8 mouse cellular contexts compared by ENCODE assay signal in the genomic region with DNA sequence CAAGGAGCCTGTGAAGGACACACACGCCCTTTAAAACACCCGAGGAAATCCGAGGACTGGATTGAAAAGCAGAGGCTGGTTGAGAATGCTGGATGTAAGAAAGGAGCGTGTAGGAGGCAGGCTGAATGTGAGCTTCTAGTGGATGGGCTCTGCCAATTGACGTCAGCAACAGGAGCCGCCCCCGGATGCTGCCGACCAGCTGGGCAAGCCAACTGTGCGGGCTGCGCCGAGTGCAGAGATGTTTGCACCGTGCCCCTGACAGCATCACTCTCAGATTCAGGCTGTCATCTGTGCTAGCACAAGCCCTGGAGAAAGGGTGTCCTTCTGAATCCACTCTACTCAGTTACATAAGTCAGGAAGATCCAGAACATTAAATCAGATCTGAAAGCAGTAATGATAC. TPM values are rescaled to one million over a fixed set of nuclear protein-coding genes. Genes with fewer than 3 reads are reported as not detected.
DNase-seq lines count a peak whose midpoint lies in the region; ATAC-seq lines count a peak whose summit lies in the region.
"Had no signal": no experiment of that assay in that cellular context is flagged by ENCODE, and none has a peak within 500 bp of the region (broad histone marks: within the 10 kb centered on the region; RNA-seq: fewer than 3 reads in every experiment).

No protein-coding gene starts in this region.

- WGBS in neural tube, embryonic 15.5 days: 53% methylated on average over 12 of the region's 12 CpGs

- H3K27ac ChIP-seq in neural tube, embryonic 15.5 days (replicated peaks): no peak overlapping the region

- H3K4me1 ChIP-seq in neural tube, embryonic 15.5 days: no peaks in the 10 kb centered on the region

- no peak for ATAC-seq in neural tube, embryonic 15.5 days (ENCODE audit: low FRiP score)

- peak; percentile 35 for DNase-seq in ZHBTc4 (ENCODE audit: low read depth, low spot score)
- DNase-seq in adrenal gland, postnatal 25 days: peak; percentile 35
- peak; percentile 19 for DNase-seq in gastrocnemius, adult 18-20 months (ENCODE audit: low spot score)
- peak; percentile 81 for DNase-seq in layer of hippocampus, adult 9-10 months (ENCODE audit: low spot score)
- DNase-seq in lung, postnatal 36 days: peak; percentile 13
- no peak for DNase-seq in embryo, embryonic 10.5 days (ENCODE audit: low spot score)

- H3K27me3 ChIP-seq in neural tube, embryonic 15.5 days (replicated peaks): 0 out of 2 replicates have a peak, but pooled peaks cover 3% of the 10 kb centered on the region

- H3K36me3 ChIP-seq in neural tube, embryonic 15.5 days: no peaks in the 10 kb centered on the region

- no peaks in the 10 kb centered on the region for H3K9me3 ChIP-seq in neural tube, embryonic 15.5 days (replicated peaks)

- no peak overlapping the region for H3K9ac ChIP-seq in neural tube, embryonic 15.5 days (replicated peaks)

- H3K4me2 ChIP-seq in neural tube, embryonic 15.5 days: no peak overlapping the region

- H3K4me3 ChIP-seq in neural tube, embryonic 15.5 days (replicated peaks): no peak overlapping the region

RNA-seq across cellular contexts. Expression of a gene that starts 37.3 kb away (rescaled TPM):
- 16.8 and 31.8 TPM in 2 replicates for total RNA-seq in adrenal gland, postnatal 25 days (2021)
- total RNA-seq in gastrocnemius, adult 18-20 months (2021): 1 to 10 TPM; 3.5 to 4.4 TPM
- polyA plus RNA-seq in neural tube, embryonic 15.5 days (2015; fragmentation: Nextera tagmentation; extraction: Ambion mirVana): 10.6 and 12.5 TPM in 2 replicates

RNA-seq across cellular contexts. Expression of a gene that starts 53.6 kb away (rescaled TPM):
- total RNA-seq in adrenal gland, postnatal 25 days (2021): not detected in 2 replicates
- total RNA-seq in gastrocnemius, adult 18-20 months (2021): not detected
- polyA plus RNA-seq in neural tube, embryonic 15.5 days (2015; fragmentation: Nextera tagmentation; extraction: Ambion mirVana): 0.31 and 0.35 TPM in 2 replicates
- polyA plus RNA-seq: small intestine, adult 2 months had no signal
